Mouse (Mus musculus): ENCODE data around the gene Klf11. TPM values are rescaled to one million over a fixed set of nuclear protein-coding genes. Genes with fewer than 3 reads are reported as not detected.
"Not testable (repeated sequence)": the region's sequence is repeated elsewhere in the genome, so short reads cannot be mapped to it uniquely, and the experiment has no call there.

Gene Klf11
- polyA plus RNA-seq, 2 experiments from 2014 or later = 2.2 to 3.1 TPM

GRCm38 (mm10) chr12:24654065-24654862 is 3.2 kb downstream of the Klf11 start:
- ATAC-seq = no peak

- ATAC-seq = no peak
Measured at GRCm38 (mm10) chr12:24656436-24656835, 5.4 kb downstream of the Klf11 start.

GRCm38 (mm10) chr12:24658998-24659397 is 7.9 kb downstream of the Klf11 start:
- ATAC-seq = no peak

- no peak for ATAC-seq
Measured at GRCm38 (mm10) chr12:24659923-24660322, 8.8 kb downstream of the Klf11 start.

GRCm38 (mm10) chr12:24661100-24661499 is 10.0 kb downstream of the Klf11 start:
- no peak for ATAC-seq

GRCm38 (mm10) chr12:24662131-24662530 is 11.1 kb downstream of the Klf11 start:
- ATAC-seq = no peak

- no peak for ATAC-seq
Measured at GRCm38 (mm10) chr12:24680096-24680491, 29.0 kb downstream of the Klf11 start.

- ATAC-seq = no peak
Measured at GRCm38 (mm10) chr12:24680492-24681285, 29.6 kb downstream of the Klf11 start.

- ATAC-seq = no peak
Measured at GRCm38 (mm10) chr12:24681286-24682023, 30.4 kb downstream of the Klf11 start, which contains the start of gene Cys1. Gene Cys1, minus strand, starts transcription at chr12:24681813.

GRCm38 (mm10) chr12:24682563-24682962 is 31.5 kb downstream of the Klf11 start:
- ATAC-seq = no peak

- no peak for ATAC-seq
Measured at GRCm38 (mm10) chr12:24683461-24683860, 32.4 kb downstream of the Klf11 start.

GRCm38 (mm10) chr12:24686038-24686695 is 35.1 kb downstream of the Klf11 start:
- ATAC-seq = no peak

- no peak for ATAC-seq
Measured at GRCm38 (mm10) chr12:24686696-24687346, 35.7 kb downstream of the Klf11 start.

GRCm38 (mm10) chr12:24690351-24690750 is 39.3 kb downstream of the Klf11 start:
- no peak for ATAC-seq

GRCm38 (mm10) chr12:24696500-24697483 is 45.7 kb downstream of the Klf11 start:
- ATAC-seq = peak; percentile 94

GRCm38 (mm10) chr12:24697484-24698204 is 46.6 kb downstream of the Klf11 start:
- no peak for ATAC-seq

GRCm38 (mm10) chr12:24698514-24698913 is 47.4 kb downstream of the Klf11 start:
- ATAC-seq = no peak

- ATAC-seq = no peak
Measured at GRCm38 (mm10) chr12:24699578-24699977, 48.5 kb downstream of the Klf11 start.

- not testable (repeated sequence) for ATAC-seq
Measured at GRCm38 (mm10) chr12:24701621-24702020, 50.5 kb downstream of the Klf11 start.

GRCm38 (mm10) chr12:24703013-24703412 is 51.9 kb downstream of the Klf11 start:
- ATAC-seq = no peak

All from CD4-positive, CD25-positive, alpha-beta regulatory T cell, adult 4 months (primary cell).